Mouse (Mus musculus): Measurements from ENCODE around the gene Rnf130.

DNA sequence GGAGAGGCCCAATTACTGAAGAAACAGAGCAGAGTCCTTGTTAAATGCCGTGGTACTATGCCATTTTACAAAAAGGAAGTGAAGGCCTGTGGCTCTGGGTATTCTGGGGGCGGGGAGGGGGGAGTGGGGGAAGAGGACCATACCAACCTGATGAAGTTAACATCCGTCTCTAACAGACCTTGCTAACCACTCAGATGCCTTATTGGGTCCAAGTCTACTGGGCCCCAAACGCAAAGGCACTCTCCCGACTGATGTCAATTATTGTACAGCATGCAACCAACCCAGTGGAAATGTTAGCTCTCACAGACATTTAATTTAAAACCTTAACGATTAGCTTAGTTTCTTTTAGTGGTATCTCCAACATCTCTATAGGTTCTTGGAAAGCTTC lies 707 bp upstream of the Rnf130 start:
- TF ChIP-seq CTCF (IDR thresholded peaks at IDR 0.05; ENCODE audit: low read depth) = no peak
- TF ChIP-seq EP300 (IDR thresholded peaks at IDR 0.05; ENCODE audit: low read depth) = no peak
